Mouse (Mus musculus) CH12.LX (cell line): Measurements from ENCODE around the gene Gpr107. TPM values are rescaled to one million over a fixed set of nuclear protein-coding genes. Genes with fewer than 3 reads are reported as not detected.

Experiments
- DNase-seq: peaks from one replicate; pipeline ENCODE4 v3.0.0-alpha.2; 2013; ENCODE audit errors: extremely low read depth
- H3K27ac ChIP-seq: 2 replicates; pipeline ENCODE4 v1.5.1; 2012; ENCODE audit warnings: low read depth, mild to moderate bottlenecking, control low read depth, moderate library complexity; ENCODE audit not compliant: insufficient read depth
- H3K27me3 ChIP-seq: replicated peaks from 2 replicates; pipeline ENCODE3; 2012; ENCODE audit warnings: inconsistent platforms
- H3K36me3 ChIP-seq, 2 experiments: replicated peaks in 1 of 2; 2 replicates each; pipeline versions ENCODE3 to v1.6.1; 2012; ENCODE audit warnings: inconsistent platforms in 1 of 2, low read length in 1 of 2, mild to moderate bottlenecking in 1 of 2, mixed read lengths in 1 of 2, moderate library complexity in 1 of 2; ENCODE audit not compliant: control insufficient read depth in 1 of 2, insufficient read depth in 1 of 2
- H3K4me1 ChIP-seq, 2 experiments: 2 replicates each; pipeline ENCODE4 v1.6.1; 2012; ENCODE audit warnings: inconsistent platforms in 1 of 2, moderate library complexity in 1 of 2; ENCODE audit not compliant: insufficient read depth in 2 of 2, control insufficient read depth in 1 of 2
- H3K4me2 ChIP-seq: 2 replicates; pipeline ENCODE4 v1.6.1; 2012; ENCODE audit warnings: low read depth, mild to moderate bottlenecking, control low read depth; ENCODE audit not compliant: poor library complexity, insufficient read depth, severe bottlenecking
- H3K4me3 ChIP-seq, 3 experiments: fragments of 150-350 bp in 1 of 3; sonication (generic) in 1 of 3; replicated peaks in 1 of 3; 2 replicates each; pipeline versions ENCODE3 to v1.5.1; 2011 to 2012; ENCODE audit warnings: low read depth in 2 of 3, low read length in 2 of 3, mild to moderate bottlenecking in 2 of 3, moderate library complexity in 2 of 3, control low read depth in 1 of 3, improper control_type of control experiment in 1 of 3, inconsistent platforms in 1 of 3, mixed read lengths in 1 of 3; ENCODE audit not compliant: poor library complexity in 1 of 3
- H3K79me2 ChIP-seq: replicated peaks from 2 replicates; pipeline ENCODE4 v1.6.1; 2012; ENCODE audit warnings: mild to moderate bottlenecking, moderate library complexity; ENCODE audit not compliant: control insufficient read depth, poor library complexity, insufficient read depth, severe bottlenecking; ENCODE audit errors: extremely low read depth
- H3K9ac ChIP-seq: 2 replicates; pipeline ENCODE4 v1.6.1; 2012; ENCODE audit warnings: low read depth, mild to moderate bottlenecking, control low read depth, moderate library complexity; ENCODE audit not compliant: insufficient read depth
- H3K9me3 ChIP-seq: replicated peaks from 2 replicates; pipeline ENCODE3; 2012; ENCODE audit warnings: low read length, inconsistent platforms, mixed read lengths
- CHD2 ChIP-seq: IDR thresholded peaks from 2 replicates; pipeline ENCODE4 v1.6.1; 2011; ENCODE audit warnings: low read length, improper control_type of control experiment
- HCFC1 ChIP-seq: IDR thresholded peaks from 2 replicates; pipeline ENCODE4 v1.6.1; 2012; ENCODE audit warnings: low read depth, mild to moderate bottlenecking, inconsistent platforms, low read length, improper control_type of control experiment
- JUND ChIP-seq: conservative IDR thresholded peaks from 2 replicates; pipeline ENCODE4 v1.6.1; 2011; ENCODE audit warnings: low read depth, low read length, improper control_type of control experiment
- MAFK ChIP-seq: IDR thresholded peaks from 2 replicates; pipeline ENCODE4 v1.6.1; 2011; ENCODE audit warnings: low read length, improper control_type of control experiment; ENCODE audit not compliant: insufficient replicate concordance
- dilution Hi-C: fragments of 300-500 bp; cut with MboI; formaldehyde crosslinking; loops from 2 replicates; pipeline ENCODE4 v1.14.3; 2020; ENCODE audit warnings: low sequenced_read_pairs; ENCODE audit not compliant: extremely low pct_unique_long_range_greater_than_20kb, extremely low pct_ligation_motif_present
- in situ Hi-C: fragments of 300-500 bp; cut with MboI; formaldehyde crosslinking; loops from 3 replicates; pipeline ENCODE4 v1.14.3; 2019; ENCODE audit warnings: low sequenced_read_pairs, low pct_ligation_motif_present, low pct_unique_long_range_greater_than_20kb, mixed read lengths
- polyA plus RNA-seq: library from polyadenylated mRNA; unstranded; fragments of >175 nt; gene quantifications from 2 replicates; pipeline ENCODE4 v1.2.1, GENCODE M21; 2012; ENCODE audit warnings: low read depth; ENCODE audit not compliant: insufficient read length
- total RNA-seq, 2 experiments: library from RNA; depleted of rRNA; stranded (reverse); fragments of 300-350 nt in 1 of 2; fragments of >200 nt in 1 of 2; gene quantifications; 2 replicates each; pipeline ENCODE4 v1.2.3; 2012 to 2014

The Gpr107 gene
- total and polyA plus RNA-seq, 3 experiments, result 19.6 to 27.8 (median 24.6) TPM

GRCm38 (mm10) chr2:31267447-31267846 is 115.3 kb downstream of the Gpr107 start:
- in situ Hi-C loops, result no loop called here
- no peak overlapping the region for H3K27ac ChIP-seq

More at GRCm38 (mm10) chr2:31267447-31267846, 115.3 kb downstream of the Gpr107 start:
- no peak for TF ChIP-seq MAFK
- TF ChIP-seq HCFC1, result no peak
- TF ChIP-seq JUND, result no peak
- no peak for TF ChIP-seq CHD2
- DNase-seq, result no peak
- Histone ChIP-seq H3K79me2 (no peaks in the 10 kb centered on the region), H3K4me3 (no peak overlapping the region), H3K36me3 (no peaks in the 10 kb centered on the region), H3K4me1 (peaks cover 0 to 3% of the 10 kb centered on the region in 2 experiments; a peak in 1 of 4 replicates), H3K4me2 (no peak overlapping the region), H3K9me3 (peaks cover 7% of the 10 kb centered on the region), H3K27me3 (peaks cover 88% of the 10 kb centered on the region), H3K9ac (no peak overlapping the region)
- dilution Hi-C loops, result no loop called here

Other genes with a start within 250 kb of the Gpr107 start
- 0.04 and 0.38 TPM in 2 replicates for gene Ptges, start 222.5 kb upstream of the Gpr107 start, total RNA-seq (2012; rRNA removed)
- gene Ptges, start 222.5 kb upstream of the Gpr107 start, total RNA-seq (2014; rRNA removed), result not detected in 2 replicates
- gene Ptges, start 222.5 kb upstream of the Gpr107 start, polyA plus RNA-seq, result 0.09 TPM in 1 of 2 replicates, not detected in the other
- 25.3 and 31.8 TPM in 2 replicates for gene Tor1b, start 199.4 kb upstream of the Gpr107 start, total RNA-seq (2012; rRNA removed)
- gene Tor1b, start 199.4 kb upstream of the Gpr107 start, total RNA-seq (2014; rRNA removed), result 30.1 and 31.1 TPM in 2 replicates
- 19.5 and 23.1 TPM in 2 replicates for gene Tor1b, start 199.4 kb upstream of the Gpr107 start, polyA plus RNA-seq
- gene Tor1a, start 184.4 kb upstream of the Gpr107 start, total RNA-seq (2012; rRNA removed), result 44.9 and 49.5 TPM in 2 replicates
- gene Tor1a, start 184.4 kb upstream of the Gpr107 start, total RNA-seq (2014; rRNA removed), result 58.2 and 69.6 TPM in 2 replicates
- gene Tor1a, start 184.4 kb upstream of the Gpr107 start, polyA plus RNA-seq, result 35.0 and 45.6 TPM in 2 replicates
- gene BC005624, start 170.1 kb upstream of the Gpr107 start, total RNA-seq (2012; rRNA removed), result 43.2 and 49.0 TPM in 2 replicates
- gene BC005624, start 170.1 kb upstream of the Gpr107 start, total RNA-seq (2014; rRNA removed), result 40.5 and 43.4 TPM in 2 replicates
- gene BC005624, start 170.1 kb upstream of the Gpr107 start, polyA plus RNA-seq, result 68.1 and 94.0 TPM in 2 replicates
- gene Usp20, start 170.0 kb upstream of the Gpr107 start, total RNA-seq (2012; rRNA removed), result 10.1 and 13.8 TPM in 2 replicates
- 2.5 and 3.4 TPM in 2 replicates for gene Usp20, start 170.0 kb upstream of the Gpr107 start, total RNA-seq (2014; rRNA removed)
- gene Usp20, start 170.0 kb upstream of the Gpr107 start, polyA plus RNA-seq, result 11.0 and 12.0 TPM in 2 replicates
- gene Fnbp1, start 10.3 kb upstream of the Gpr107 start, total RNA-seq (2012; rRNA removed), result 39.2 and 50.5 TPM in 2 replicates
- gene Fnbp1, start 10.3 kb upstream of the Gpr107 start, total RNA-seq (2014; rRNA removed), result 20.7 and 29.6 TPM in 2 replicates
- gene Fnbp1, start 10.3 kb upstream of the Gpr107 start, polyA plus RNA-seq, result 133 and 147 TPM in 2 replicates
- 0.04 TPM in 1 of 2 replicates, not detected in the other for gene Ncs1, start 93.5 kb downstream of the Gpr107 start, total RNA-seq (2012; rRNA removed)
- not detected in 2 replicates for gene Ncs1, start 93.5 kb downstream of the Gpr107 start, total RNA-seq (2014; rRNA removed)
- gene Ncs1, start 93.5 kb downstream of the Gpr107 start, polyA plus RNA-seq, result not detected in 2 replicates
- gene Hmcn2, start 162.1 kb downstream of the Gpr107 start, total RNA-seq (2012; rRNA removed), result 1.4 and 2.1 TPM in 2 replicates
- gene Hmcn2, start 162.1 kb downstream of the Gpr107 start, total RNA-seq (2014; rRNA removed), result 1.0 and 1.9 TPM in 2 replicates
- 4.3 and 5.7 TPM in 2 replicates for gene Hmcn2, start 162.1 kb downstream of the Gpr107 start, polyA plus RNA-seq